Mouse (Mus musculus): ENCODE results near the gene Sgca. TPM values are rescaled to one million over a fixed set of nuclear protein-coding genes. Genes with fewer than 3 reads are reported as not detected.

The Sgca gene
- total RNA-seq, 1 experiment from 2014 or later: not detected

DNA sequence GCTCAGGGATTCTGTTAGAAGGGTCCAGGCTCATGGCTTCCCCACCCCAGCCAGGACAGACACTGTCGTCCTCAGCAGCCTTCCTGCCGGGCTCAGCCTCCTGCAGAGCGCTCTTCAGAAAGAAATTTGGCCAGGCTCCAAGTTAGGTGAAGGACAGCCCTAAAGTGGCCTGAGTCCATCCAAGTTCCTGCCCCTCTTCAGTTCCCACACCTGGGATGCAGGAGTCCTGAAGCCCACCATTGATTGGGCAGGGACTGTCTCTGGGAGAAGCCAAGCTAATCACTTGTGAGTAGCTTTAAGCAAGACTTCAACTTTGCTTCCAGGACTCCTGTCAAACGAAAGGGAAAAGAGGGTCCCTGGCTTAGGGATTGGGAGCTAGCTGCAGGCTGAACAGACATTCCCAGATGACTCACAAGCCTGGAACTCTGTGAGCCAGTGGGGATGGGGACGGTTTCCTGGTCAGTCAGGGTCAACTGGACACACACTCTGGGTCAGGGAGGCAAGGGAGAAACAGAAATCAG lies 48.3 kb downstream of the Sgca start:
- no peak for ATAC-seq (replicated peaks; ENCODE audit: low read depth, poor library complexity, severe bottlenecking)

GRCm38 (mm10) chr11:94926431-94926830 lies 49.7 kb downstream of the Sgca start:
- ATAC-seq (replicated peaks; ENCODE audit: low read depth, poor library complexity, severe bottlenecking): no peak

- ATAC-seq (replicated peaks; ENCODE audit: low read depth, poor library complexity, severe bottlenecking): no peak
These were observed 51.1 kb downstream of the Sgca start for GRCm38 (mm10) chr11:94924977-94925376.

DNA sequence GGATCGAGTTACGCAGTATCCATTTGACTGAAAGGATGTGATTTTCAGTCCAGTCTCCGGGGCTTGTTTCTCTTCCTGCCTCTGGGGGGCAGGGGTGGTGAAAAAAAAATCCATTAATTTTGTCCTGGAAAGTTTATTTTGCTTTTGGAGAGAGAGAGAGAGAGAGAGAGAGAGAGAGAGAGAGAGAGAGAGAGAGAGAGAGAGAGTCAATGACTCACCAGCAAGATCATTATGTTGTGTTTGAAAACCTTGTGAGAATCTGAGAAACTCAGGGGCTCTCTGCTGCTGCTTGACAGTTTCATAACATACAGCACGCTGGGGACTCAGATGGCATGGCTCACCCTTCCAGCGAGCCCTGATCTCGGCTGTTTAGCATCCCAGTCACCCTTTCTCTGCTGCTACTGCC lies 55.1 kb downstream of the Sgca start:
- no peak for ATAC-seq (replicated peaks; ENCODE audit: low read depth, poor library complexity, severe bottlenecking)

DNA sequence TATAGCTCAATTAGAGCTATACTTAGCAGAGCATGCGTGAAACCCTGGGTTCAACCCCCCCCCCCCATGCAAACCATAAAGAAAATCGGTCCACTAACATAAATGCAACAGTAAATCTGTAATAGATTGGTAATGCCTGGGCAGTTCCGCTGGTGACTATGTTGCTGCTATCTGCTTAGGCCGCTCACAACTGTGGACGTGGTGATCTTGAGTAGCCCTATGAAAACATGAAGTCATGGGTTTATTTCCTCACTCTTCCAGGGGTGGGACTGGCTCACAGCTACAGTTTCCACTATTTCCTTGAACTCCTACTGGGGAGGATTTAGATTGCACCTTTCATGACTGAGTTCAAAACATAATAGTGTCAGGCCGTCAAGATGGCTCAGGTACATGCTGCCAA lies 58.4 kb downstream of the Sgca start:
- no peak for ATAC-seq (replicated peaks; ENCODE audit: low read depth, poor library complexity, severe bottlenecking)

- ATAC-seq (replicated peaks; ENCODE audit: low read depth, poor library complexity, severe bottlenecking): no peak
These were observed 59.6 kb downstream of the Sgca start for GRCm38 (mm10) chr11:94916477-94916876.

- ATAC-seq (replicated peaks; ENCODE audit: low read depth, poor library complexity, severe bottlenecking): no peak
These were observed 60.3 kb downstream of the Sgca start for GRCm38 (mm10) chr11:94915675-94916403.

DNA sequence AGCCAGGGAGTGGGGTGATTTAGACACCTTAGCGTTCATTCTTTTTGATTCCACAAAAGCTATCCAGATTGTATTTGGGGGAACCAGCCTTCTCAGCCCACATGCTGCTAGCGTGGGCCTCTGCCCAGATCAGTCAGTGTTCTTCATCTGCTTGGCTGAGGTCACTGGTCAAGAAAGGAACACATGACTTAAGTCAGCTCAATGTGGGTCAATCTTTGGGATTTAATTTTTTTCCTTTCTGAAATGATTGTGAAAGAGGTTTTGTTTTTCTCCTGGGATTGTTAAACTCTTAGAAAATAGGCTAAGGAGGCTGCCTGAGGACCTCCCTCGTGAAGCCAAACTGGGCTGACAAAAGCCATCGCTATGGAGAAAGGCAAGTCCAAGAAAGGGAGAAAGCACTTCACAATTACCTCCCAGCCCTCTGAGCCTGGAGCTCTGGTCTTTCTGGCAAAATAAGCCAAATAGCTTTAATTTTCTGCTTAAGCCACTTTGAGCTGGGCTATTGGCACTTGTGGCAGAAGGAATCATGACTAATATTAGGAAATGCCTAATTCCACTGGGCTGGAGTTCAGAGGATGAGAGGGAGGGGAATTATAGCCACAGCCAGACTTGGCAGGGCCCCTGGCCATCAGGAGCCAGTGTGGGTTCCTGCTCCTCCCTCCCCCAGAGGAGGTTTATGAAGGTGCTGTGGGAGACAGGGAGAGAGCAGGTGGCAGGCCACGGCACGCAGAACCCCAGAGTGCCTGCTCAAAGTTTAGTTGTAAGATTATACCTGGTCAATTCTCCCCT lies 62.6 kb downstream of the Sgca start:
- no peak for ATAC-seq (replicated peaks; ENCODE audit: low read depth, poor library complexity, severe bottlenecking)

Other genes starting within 250 kb of the Sgca start
- gene Cdc34b, start 234.5 kb downstream of the Sgca start, total RNA-seq (2017): 0.09 TPM in 1 of 2 replicates, not detected in the other
- gene Tmem92, start 193.6 kb downstream of the Sgca start, total RNA-seq (2017): not detected in 2 replicates
- gene Col1a1, start 40.1 kb downstream of the Sgca start, total RNA-seq (2017): not detected in 2 replicates
- not detected in 2 replicates for gene Hils1, start 8.7 kb downstream of the Sgca start, total RNA-seq (2017)
- gene Ppp1r9b, start 14.7 kb upstream of the Sgca start, total RNA-seq (2017): 145 and 164 TPM in 2 replicates
- gene Samd14, start 33.6 kb upstream of the Sgca start, total RNA-seq (2017): 15.5 and 16.6 TPM in 2 replicates
- gene Pdk2, start 65.0 kb upstream of the Sgca start, total RNA-seq (2017): 1.7 and 3.7 TPM in 2 replicates
- gene Itga3, start 100.5 kb upstream of the Sgca start, total RNA-seq (2017): 0.05 TPM in 1 of 2 replicates, not detected in the other
- not detected in 2 replicates for gene Dlx3, start 143.8 kb upstream of the Sgca start, total RNA-seq (2017)
- gene Dlx4, start 169.9 kb upstream of the Sgca start, total RNA-seq (2017): not detected in 2 replicates